Mouse (Mus musculus) inflammation-experienced regulatory T-cells (primary cell): ENCODE data around the gene Limd2. TPM values are rescaled to one million over a fixed set of nuclear protein-coding genes. Genes with fewer than 3 reads are reported as not detected.

Experiments used
- polyA plus RNA-seq, 2 experiments: library from polyadenylated mRNA; unstranded; fragments of 100-300 nt; shearing (Covaris generic); gene quantifications; one replicate each; pipeline ENCODE4 v1.2.1; 2017

The Limd2 gene
- 1,000 to 10,000 TPM; 1,428 to 1,622 TPM for polyA plus RNA-seq

GRCm38 (mm10) chr11:106160841-106161721 lies at the start of gene Limd2, which contains the start of gene Gm10840:
Gene Limd2, minus strand, starts transcription at chr11:106160860.
Gene Gm10840, plus strand, starts transcription at chr11:106160850.

GRCm38 (mm10) chr11:106202123-106202465 lies 41.4 kb upstream of the Limd2 start, which contains the start of gene Strada:
Gene Strada, minus strand, starts transcription at chr11:106202168.

Other genes with a start within 250 kb of the Limd2 start
- 1 to 10 TPM; 3.9 to 4.8 TPM for gene Cyb561, start 207.5 kb downstream of the Limd2 start, polyA plus RNA-seq
- 1 to 10 TPM in 1 of 2 experiments, under 1 TPM in 1; 0.14 to 1.4 TPM for gene Ace, start 192.9 kb downstream of the Limd2 start, polyA plus RNA-seq
- under 1 TPM in 1 of 2 experiments, not detected in 1; 0.71 TPM for gene Ace3, start 166.2 kb downstream of the Limd2 start, polyA plus RNA-seq
- gene Kcnh6, start 152.7 kb downstream of the Limd2 start, polyA plus RNA-seq: under 1 TPM; 0.11 to 0.38 TPM
- 100 to 1,000 TPM in 1 of 2 experiments, 10 to 100 TPM in 1; 81.3 to 108 TPM for gene Dcaf7, start 124.0 kb downstream of the Limd2 start, polyA plus RNA-seq
- gene Taco1, start 94.8 kb downstream of the Limd2 start, polyA plus RNA-seq: 10 to 100 TPM; 14.6 to 23.5 TPM
- 100 to 1,000 TPM in 1 of 2 experiments, 10 to 100 TPM in 1; 88.9 to 117 TPM for gene Map3k3, start 76.2 kb downstream of the Limd2 start, polyA plus RNA-seq
- 1 to 10 TPM; 1.2 to 4.5 TPM for gene Gm10840, start within 50 bp of the Limd2 start, polyA plus RNA-seq
- 10 to 100 TPM; 35.2 to 44.5 TPM for gene Strada, start 41.3 kb upstream of the Limd2 start, polyA plus RNA-seq
- gene Ccdc47, start 55.5 kb upstream of the Limd2 start, polyA plus RNA-seq: 100 to 1,000 TPM; 109 to 115 TPM
- gene Ddx42, start 56.1 kb upstream of the Limd2 start, polyA plus RNA-seq: 100 to 1,000 TPM in 1 of 2 experiments, 10 to 100 TPM in 1; 94.5 to 104 TPM
- gene Ftsj3, start 95.2 kb upstream of the Limd2 start, polyA plus RNA-seq: 10 to 100 TPM; 67.1 to 82.1 TPM
- 100 to 1,000 TPM; 177 to 179 TPM for gene Psmc5, start 95.3 kb upstream of the Limd2 start, polyA plus RNA-seq
- 100 to 1,000 TPM; 151 to 190 TPM for gene Smarcd2, start 112.1 kb upstream of the Limd2 start, polyA plus RNA-seq
- gene Tcam1, start 115.8 kb upstream of the Limd2 start, polyA plus RNA-seq: under 1 TPM; 0.07 to 0.45 TPM
- gene Gh, start 141.0 kb upstream of the Limd2 start, polyA plus RNA-seq: under 1 TPM in 1 of 2 experiments, not detected in 1; 0.55 TPM
- gene Cd79b, start 153.9 kb upstream of the Limd2 start, polyA plus RNA-seq: 10 to 100 TPM; 34.7 to 52.4 TPM
- under 1 TPM; 0.02 to 0.29 TPM for gene Scn4a, start 192.4 kb upstream of the Limd2 start, polyA plus RNA-seq
- under 1 TPM in 1 of 2 experiments, not detected in 1; 0.55 TPM for gene Prr29, start 204.6 kb upstream of the Limd2 start, polyA plus RNA-seq
- gene Icam2, start 227.2 kb upstream of the Limd2 start, polyA plus RNA-seq: 100 to 1,000 TPM in 1 of 2 experiments, 10 to 100 TPM in 1; 89.2 to 139 TPM